ENCODE assay signal across 18 mouse cellular contexts in the genomic region with DNA sequence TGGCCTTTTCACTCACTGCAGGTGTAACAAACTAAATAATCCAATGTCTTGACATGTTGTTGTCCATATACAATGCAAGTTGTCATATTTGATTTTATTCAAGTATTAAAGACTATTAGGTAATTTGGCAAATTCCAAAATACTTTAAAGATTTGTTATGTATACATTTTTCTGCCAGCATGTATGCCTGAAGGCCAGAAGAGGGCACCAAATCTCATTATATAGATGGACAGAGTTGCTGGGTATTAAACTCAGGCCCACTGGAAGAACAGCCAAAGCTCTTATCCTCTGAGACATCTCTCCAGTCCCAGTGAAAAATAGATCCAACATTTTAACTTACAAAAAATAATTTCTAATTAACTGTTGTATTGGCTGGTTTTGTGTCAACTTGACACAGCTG.
A peak's percentile ranks its signal among the peaks of the same experiment; 100 is the strongest.
DNase-seq lines count a peak whose midpoint lies in the region; ATAC-seq and TF ChIP-seq lines count a peak whose summit lies in the region.
"Had no signal": no experiment of that assay in that cellular context is flagged by ENCODE, and none has a peak within 500 bp of the region (broad histone marks: within the 10 kb centered on the region; RNA-seq: fewer than 3 reads in every experiment).

No protein-coding gene starts in this region.

- H3K9ac ChIP-seq in forebrain, postnatal 0 days, result no peak overlapping the region
- H3K9ac ChIP-seq in forebrain, embryonic 14.5 days (ENCODE audit: low read length), result no peak overlapping the region
- no peak overlapping the region for H3K9ac ChIP-seq in midbrain, embryonic 14.5 days (replicated peaks; ENCODE audit: low read length)
- no peak overlapping the region for H3K9ac ChIP-seq in midbrain, embryonic 11.5 days (ENCODE audit: low read length)
- H3K9ac ChIP-seq: limb, embryonic 12.5 days; liver, embryonic 12.5 days had no signal

- no peaks in the 10 kb centered on the region for H3K27me3 ChIP-seq in forebrain, postnatal 0 days (ENCODE audit: insufficient read depth, low read length)
- H3K27me3 ChIP-seq in forebrain, embryonic 14.5 days (replicated peaks; ENCODE audit: control insufficient read depth, insufficient read depth, low read length), result no peaks in the 10 kb centered on the region
- H3K27me3 ChIP-seq in midbrain, embryonic 14.5 days (ENCODE audit: control insufficient read depth, insufficient read depth, low read length), result no peaks in the 10 kb centered on the region
- no peaks in the 10 kb centered on the region for H3K27me3 ChIP-seq in midbrain, embryonic 11.5 days (ENCODE audit: control insufficient read depth, insufficient read depth, low read length)
- H3K27me3 ChIP-seq: limb, embryonic 12.5 days; liver, embryonic 12.5 days had no signal

- H3K36me3 ChIP-seq in forebrain, postnatal 0 days (ENCODE audit: insufficient read depth), result no peaks in the 10 kb centered on the region
- no peaks in the 10 kb centered on the region for H3K36me3 ChIP-seq in forebrain, embryonic 14.5 days (ENCODE audit: control insufficient read depth, insufficient read depth, low read length)
- H3K36me3 ChIP-seq in midbrain, embryonic 14.5 days (ENCODE audit: control insufficient read depth, insufficient read depth, low read length), result no peaks in the 10 kb centered on the region
- H3K36me3 ChIP-seq in midbrain, embryonic 11.5 days (ENCODE audit: control insufficient read depth, insufficient read depth, low read length), result no peaks in the 10 kb centered on the region
- H3K36me3 ChIP-seq: limb, embryonic 12.5 days; liver, embryonic 12.5 days had no signal

- TF ChIP-seq CTCF in forebrain, postnatal 0 days (IDR thresholded peaks at IDR 0.05; ENCODE audit: low read depth), result peak; percentile 46; the same call in 1 of the 2 replicates

- DNase-seq in forebrain, postnatal 0 days, result no peak
- no peak for DNase-seq in forebrain, embryonic 14.5 days (ENCODE audit: low spot score)
- DNase-seq in midbrain, embryonic 14.5 days, result peak; percentile 27
- DNase-seq in midbrain, embryonic 11.5 days (ENCODE audit: low spot score, missing footprints), result no peak
- peak; percentile 3 for DNase-seq in MEL-GATA-1-ER (ENCODE audit: extremely low read depth, low read depth)
- DNase-seq in embryo, embryonic 10.5 days (ENCODE audit: low spot score), result peak; percentile 14
- no peak for DNase-seq in lung, adult 18-20 months
- no peak for DNase-seq in urinary bladder, postnatal 14 days (ENCODE audit: low spot score)
- DNase-seq: adrenal gland, adult 8-10 months; cerebellum, adult 9-11 months; gastrocnemius, postnatal 25 days; kidney, adult 8-10 months; kidney, postnatal 36 days; layer of hippocampus, adult 9-11 months; right cerebral cortex, postnatal 4 days had no signal

- H3K27ac ChIP-seq in forebrain, postnatal 0 days (ENCODE audit: low read depth, low read length), result no peak overlapping the region
- no peak overlapping the region for H3K27ac ChIP-seq in forebrain, embryonic 14.5 days (ENCODE audit: low read depth, low read length)
- no peak overlapping the region for H3K27ac ChIP-seq in midbrain, embryonic 14.5 days (replicated peaks; ENCODE audit: low read depth, low read length)
- no peak overlapping the region for H3K27ac ChIP-seq in midbrain, embryonic 11.5 days (ENCODE audit: low read depth, low read length)
- H3K27ac ChIP-seq: limb, embryonic 12.5 days; liver, embryonic 12.5 days had no signal

- no peak for ATAC-seq in forebrain, postnatal 0 days
- ATAC-seq in forebrain, embryonic 14.5 days, result no peak
- no peak for ATAC-seq in midbrain, embryonic 14.5 days (ENCODE audit: low FRiP score, low TSS enrichment)
- ATAC-seq in midbrain, embryonic 11.5 days (ENCODE audit: low FRiP score), result no peak
- ATAC-seq: liver, embryonic 12.5 days; midbrain, embryonic 16.5 days had no signal

- no peak overlapping the region for H3K4me2 ChIP-seq in forebrain, postnatal 0 days (ENCODE audit: low read depth)
- no peak overlapping the region for H3K4me2 ChIP-seq in forebrain, embryonic 14.5 days (ENCODE audit: low read length)
- no peak overlapping the region for H3K4me2 ChIP-seq in midbrain, embryonic 14.5 days (ENCODE audit: low read length)
- H3K4me2 ChIP-seq in midbrain, embryonic 11.5 days, result no peak overlapping the region
- H3K4me2 ChIP-seq: limb, embryonic 12.5 days; liver, embryonic 12.5 days had no signal

- no peak overlapping the region for H3K4me3 ChIP-seq in forebrain, postnatal 0 days (ENCODE audit: low read depth, low read length)
- H3K4me3 ChIP-seq in forebrain, embryonic 14.5 days (ENCODE audit: low read depth, low read length), result no peak overlapping the region
- H3K4me3 ChIP-seq in midbrain, embryonic 14.5 days (replicated peaks; ENCODE audit: low read depth, low read length), result no peak overlapping the region
- H3K4me3 ChIP-seq in midbrain, embryonic 11.5 days (ENCODE audit: low read depth, low read length), result no peak overlapping the region
- H3K4me3 ChIP-seq: limb, embryonic 12.5 days; liver, embryonic 12.5 days had no signal

- H3K4me1 ChIP-seq in forebrain, postnatal 0 days (ENCODE audit: insufficient read depth), result no peaks in the 10 kb centered on the region
- no peaks in the 10 kb centered on the region for H3K4me1 ChIP-seq in forebrain, embryonic 14.5 days (ENCODE audit: control insufficient read depth, insufficient read depth, low read length)
- no peaks in the 10 kb centered on the region for H3K4me1 ChIP-seq in midbrain, embryonic 14.5 days (ENCODE audit: control insufficient read depth, insufficient read depth, low read length)
- H3K4me1 ChIP-seq in midbrain, embryonic 11.5 days (ENCODE audit: control insufficient read depth, insufficient read depth, low read length), result no peaks in the 10 kb centered on the region
- H3K4me1 ChIP-seq: limb, embryonic 12.5 days; liver, embryonic 12.5 days had no signal

- H3K9me3 ChIP-seq in forebrain, postnatal 0 days (ENCODE audit: low read length), result no peaks in the 10 kb centered on the region
- H3K9me3 ChIP-seq in forebrain, embryonic 14.5 days (replicated peaks; ENCODE audit: control insufficient read depth, low read length), result no peaks in the 10 kb centered on the region
- no peaks in the 10 kb centered on the region for H3K9me3 ChIP-seq in midbrain, embryonic 14.5 days (ENCODE audit: control insufficient read depth, low read length)
- H3K9me3 ChIP-seq in midbrain, embryonic 11.5 days (ENCODE audit: control insufficient read depth, low read length), result no peaks in the 10 kb centered on the region
- H3K9me3 ChIP-seq: limb, embryonic 12.5 days had no signal

Comparison
In these comparisons a context has a peak if more than half of its experiments do, and no peak if none do; other contexts are left out.
1. DNase-seq: peak in midbrain, embryonic 14.5 days (single experiment), MEL-GATA-1-ER (single experiment) and embryo, embryonic 10.5 days (single experiment); none in forebrain, postnatal 0 days (single experiment), forebrain, embryonic 14.5 days (single experiment), midbrain, embryonic 11.5 days (single experiment), lung, adult 18-20 months (0 of 2) and urinary bladder, postnatal 14 days (single experiment).